Mouse (Mus musculus) T-helper 2 cell (primary cell): ENCODE results near the gene Selenok.

Experiments
- in situ Hi-C: fragments of 300-600 bp; cut with MboI, MseI; formaldehyde crosslinking; loops from one replicate; pipeline ENCODE4 v1.15.1; 2025; ENCODE audit warnings: high pct_unique_total_duplicates

Selenok gene

GRCm38 (mm10) chr14:29994976-29995375 lies 26.9 kb downstream of the Selenok start:
- in situ Hi-C loops: loop anchor here (25.0 kb wide), 1 partner anchor 1267 kb away; the partner anchor contains the start of genes Bap1 and Phf7

GRCm38 (mm10) chr14:29996000-29996751 lies 28.1 kb downstream of the Selenok start:
- in situ Hi-C loops: loop anchor here (25.0 kb wide), 1 partner anchor 1266 kb away; the partner anchor contains the start of genes Bap1 and Phf7

- in situ Hi-C loops: loop anchor here (25.0 kb wide), 1 partner anchor 1265 kb away; the partner anchor contains the start of genes Bap1 and Phf7
These were observed 29.2 kb downstream of the Selenok start for GRCm38 (mm10) chr14:29997345-29997744.

- in situ Hi-C loops: loop anchor here (25.0 kb wide), 1 partner anchor 1263 kb away; the partner anchor contains the start of genes Bap1 and Phf7
These were observed 30.8 kb downstream of the Selenok start for GRCm38 (mm10) chr14:29998747-29999474.

GRCm38 (mm10) chr14:29999475-29999811 lies 31.3 kb downstream of the Selenok start:
- in situ Hi-C loops: loop anchor here (25.0 kb wide), 1 partner anchor 1263 kb away; the partner anchor contains the start of genes Bap1 and Phf7

- in situ Hi-C loops: no loop called here
These were observed 40.8 kb downstream of the Selenok start, which contains the start of the genes Il17rb and Chdh for GRCm38 (mm10) chr14:30008733-30009575. TSS of gene Il17rb (minus strand) at chr14:30008896. TSS of gene Chdh (plus strand) at chr14:30009023.

GRCm38 (mm10) chr14:30009864-30010560 lies 41.9 kb downstream of the Selenok start:
- in situ Hi-C loops: no loop called here

GRCm38 (mm10) chr14:30011886-30012560 lies 43.9 kb downstream of the Selenok start:
- in situ Hi-C loops: no loop called here

- in situ Hi-C loops: no loop called here
These were observed 46.4 kb downstream of the Selenok start for GRCm38 (mm10) chr14:30014487-30014886.

- in situ Hi-C loops: no loop called here
These were observed 46.9 kb downstream of the Selenok start for GRCm38 (mm10) chr14:30015008-30015407.

- in situ Hi-C loops: no loop called here
These were observed 48.6 kb downstream of the Selenok start for GRCm38 (mm10) chr14:30016666-30017065.

- in situ Hi-C loops: no loop called here
These were observed 49.8 kb downstream of the Selenok start for GRCm38 (mm10) chr14:30017794-30018462.

- in situ Hi-C loops: no loop called here
These were observed 50.3 kb downstream of the Selenok start for GRCm38 (mm10) chr14:30018463-30018801.

GRCm38 (mm10) chr14:30018846-30019245 lies 50.7 kb downstream of the Selenok start:
- in situ Hi-C loops: no loop called here

- in situ Hi-C loops: no loop called here
These were observed 51.3 kb downstream of the Selenok start for GRCm38 (mm10) chr14:30019375-30019774.

GRCm38 (mm10) chr14:30019792-30020575 lies 51.9 kb downstream of the Selenok start:
- in situ Hi-C loops: no loop called here

- in situ Hi-C loops: no loop called here
These were observed 54.4 kb downstream of the Selenok start for GRCm38 (mm10) chr14:30022471-30022870.

GRCm38 (mm10) chr14:30024387-30024786 lies 56.3 kb downstream of the Selenok start:
- in situ Hi-C loops: no loop called here
